Mouse (Mus musculus): ENCODE measurements around the gene Serpina3a. TPM values are rescaled to one million over a fixed set of nuclear protein-coding genes. Genes with fewer than 3 reads are reported as not detected.

Gene Serpina3a
- total RNA-seq, 2 experiments from 2014 or later: not detected

GRCm38 (mm10) chr12:104141506-104141905, 29.0 kb downstream of the Serpina3a start:
- DNase-seq (ENCODE audit: extremely low spot score in 1 of 2, low spot score in 1 of 2): no peak

- no peak for DNase-seq (ENCODE audit: extremely low spot score in 1 of 2, low spot score in 1 of 2)
Measured at GRCm38 (mm10) chr12:104142427-104142826, 29.9 kb downstream of the Serpina3a start.

- no peak for DNase-seq (ENCODE audit: extremely low spot score in 1 of 2, low spot score in 1 of 2)
Measured at GRCm38 (mm10) chr12:104143286-104143685, 30.8 kb downstream of the Serpina3a start.

- DNase-seq (ENCODE audit: extremely low spot score in 1 of 2, low spot score in 1 of 2): no peak
Measured at GRCm38 (mm10) chr12:104145571-104145970, 33.0 kb downstream of the Serpina3a start.

GRCm38 (mm10) chr12:104151989-104152388, 39.5 kb downstream of the Serpina3a start:
- DNase-seq (ENCODE audit: extremely low spot score in 1 of 2, low spot score in 1 of 2): peak in 1 of 2 experiments; percentile 20

- DNase-seq (ENCODE audit: extremely low spot score in 1 of 2, low spot score in 1 of 2): no peak
Measured at GRCm38 (mm10) chr12:104153041-104153645, 40.6 kb downstream of the Serpina3a start.

- DNase-seq (ENCODE audit: extremely low spot score in 1 of 2, low spot score in 1 of 2): no peak
Measured at GRCm38 (mm10) chr12:104153656-104154055, 41.1 kb downstream of the Serpina3a start, which contains the start of gene Serpina3c. Gene Serpina3c, minus strand, starts transcription at chr12:104153870.

Other genes starting within 250 kb of the Serpina3a start
- gene Serpina1a, start 249.2 kb upstream of the Serpina3a start, total RNA-seq (2021): not detected
- gene Serpina1c, start 207.8 kb upstream of the Serpina3a start, total RNA-seq (2021): not detected
- gene Serpina1e, start 153.7 kb upstream of the Serpina3a start, total RNA-seq (2021): not detected
- gene Serpina11, start 122.8 kb upstream of the Serpina3a start, total RNA-seq (2021): not detected
- gene Serpina9, start 99.0 kb upstream of the Serpina3a start, total RNA-seq (2021): under 1 TPM; 0.17 to 0.23 TPM
- gene Serpina12, start 68.3 kb upstream of the Serpina3a start, total RNA-seq (2021): not detected
- gene Serpina5, start 11.6 kb upstream of the Serpina3a start, total RNA-seq (2021): not detected
- not detected for gene Serpina3b, start 15.3 kb downstream of the Serpina3a start, total RNA-seq (2021)
- gene Serpina3c, start 41.1 kb downstream of the Serpina3a start, total RNA-seq (2021): under 1 TPM; 0.26 to 0.49 TPM
- gene Serpina3f, start 101.8 kb downstream of the Serpina3a start, total RNA-seq (2021): not detected
- gene Serpina3g, start 123.5 kb downstream of the Serpina3a start, total RNA-seq (2021): 1 to 10 TPM in 1 of 2 experiments, not detected in 1; 2.7 TPM
- gene Serpina3i, start 150.4 kb downstream of the Serpina3a start, total RNA-seq (2021): 1 to 10 TPM; 1.1 to 1.5 TPM
- not detected for gene Serpina3j, start 201.8 kb downstream of the Serpina3a start, total RNA-seq (2021)
- gene Serpina3k, start 225.8 kb downstream of the Serpina3a start, total RNA-seq (2021): not detected
- gene Serpina3m, start 225.8 kb downstream of the Serpina3a start, total RNA-seq (2021): under 1 TPM; 0.49 to 0.52 TPM